Mouse (Mus musculus) hindbrain, embryonic 11.5 days (tissue): ENCODE measurements at regions not wholly inside any gene's neighbourhood (a gene's known extent, or its start where the extent isn't known, plus 50 kb on each side); places are given as distances from the start of the nearest gene placed in this dataset.
A peak's percentile ranks its signal among the peaks of the same experiment; 100 is the strongest.

ENCODE experiments used
- ATAC-seq: fragments of 200-750 bp; cut with Nextera tagmentation; 2 replicates; pipeline ENCODE4 v1.8.0; 2017; ENCODE audit warnings: mild to moderate bottlenecking, moderate TSS enrichment, moderate library complexity; ENCODE audit not compliant: low FRiP score
- DNase-seq: peaks from one replicate; pipeline ENCODE4 v3.0.0-alpha.2; 2015; ENCODE audit warnings: low spot score
- H3K27ac ChIP-seq: fragments of 300-500 bp; sonication (generic); 2 replicates; pipeline ENCODE4 v1.5.1; 2014; ENCODE audit warnings: mild to moderate bottlenecking, low read depth, low read length
- H3K27me3 ChIP-seq: fragments of 300-500 bp; sonication (generic); 2 replicates; pipeline ENCODE4 v1.6.1; 2014; ENCODE audit warnings: mild to moderate bottlenecking, low read length, moderate library complexity, mixed read lengths; ENCODE audit not compliant: control insufficient read depth, insufficient read depth
- H3K36me3 ChIP-seq: fragments of 300-500 bp; sonication (generic); 2 replicates; pipeline ENCODE4 v1.6.1; 2014; ENCODE audit warnings: mild to moderate bottlenecking, low read length, moderate library complexity, mixed read lengths; ENCODE audit not compliant: control insufficient read depth, insufficient read depth
- H3K4me1 ChIP-seq: fragments of 300-500 bp; sonication (generic); replicated peaks from 2 replicates; pipeline ENCODE4 v1.6.1; 2014; ENCODE audit warnings: low read length, mixed read lengths; ENCODE audit not compliant: control insufficient read depth, insufficient read depth
- H3K4me2 ChIP-seq: fragments of 300-500 bp; sonication (generic); replicated peaks from 2 replicates; pipeline ENCODE4 v1.6.1; 2014; ENCODE audit warnings: mild to moderate bottlenecking, low read depth, low read length
- H3K4me3 ChIP-seq: fragments of 300-500 bp; sonication (generic); 2 replicates; pipeline ENCODE4 v1.5.1; 2014; ENCODE audit warnings: low read depth, low read length
- H3K9ac ChIP-seq: fragments of 300-500 bp; sonication (generic); 2 replicates; pipeline ENCODE4 v1.6.1; 2014; ENCODE audit warnings: low read depth, low read length
- H3K9me3 ChIP-seq: fragments of 300-500 bp; sonication (generic); 2 replicates; pipeline ENCODE4 v1.6.1; 2016; ENCODE audit warnings: low read length; ENCODE audit not compliant: control insufficient read depth
- WGBS: fragments of 180-500 bp; shearing (Covaris S2); extraction: QIAGEN DNeasy Blood & Tissue Kit; methylation state at CpG from one replicate; pipeline ENCODE4 v1.1.7; 2014; 5-methylcytosine and 5-hydroxymethylcytosine counted together

- no peak overlapping the region for H3K9ac ChIP-seq
- WGBS = 90% methylated on average over 1 of the region's 1 CpGs
- no peaks in the 10 kb centered on the region for H3K4me1 ChIP-seq
These were observed 514.3 kb downstream of the Tmem38b start for GRCm38 (mm10) chr4:54340106-54340505.

GRCm38 (mm10) chr4:54353657-54354390, 528.0 kb downstream of the Tmem38b start:
- no peaks in the 10 kb centered on the region; the same call in 1 of the 2 replicates for H3K4me1 ChIP-seq
- 66% methylated on average over 8 of the region's 8 CpGs for WGBS
- no peak overlapping the region for H3K9ac ChIP-seq
- H3K27me3 ChIP-seq = no peaks in the 10 kb centered on the region
- peak overlapping the region; percentile 70; the same call in 1 of the 2 replicates for H3K27ac ChIP-seq
- no peak overlapping the region for H3K4me2 ChIP-seq
- peak; percentile 33 for DNase-seq
- H3K4me3 ChIP-seq = no peak overlapping the region
- no peaks in the 10 kb centered on the region for H3K9me3 ChIP-seq
- peak; percentile 43 for ATAC-seq
- no peaks in the 10 kb centered on the region for H3K36me3 ChIP-seq

More at GRCm38 (mm10) chr4:54340106-54340505, 514.3 kb downstream of the Tmem38b start:
- Histone ChIP-seq H3K9me3 (no peaks in the 10 kb centered on the region), H3K27ac (no peak overlapping the region), H3K27me3 (no peaks in the 10 kb centered on the region), H3K36me3 (no peaks in the 10 kb centered on the region), H3K4me2 (no peak overlapping the region), H3K4me3 (no peak overlapping the region)
- no peak for ATAC-seq
- no peak for DNase-seq

GRCm38 (mm10) chr4:54354391-54354726, 528.5 kb downstream of the Tmem38b start:
- WGBS = 27% methylated on average over 4 of the region's 4 CpGs

GRCm38 (mm10) chr4:54355381-54356040, 529.7 kb downstream of the Tmem38b start:
- Histone ChIP-seq H3K27me3 (no peaks in the 10 kb centered on the region), H3K27ac (no peak overlapping the region), H3K4me3 (no peak overlapping the region), H3K4me2 (no peak overlapping the region), H3K9me3 (no peaks in the 10 kb centered on the region), H3K9ac (no peak overlapping the region), H3K4me1 (no peaks in the 10 kb centered on the region; the same call in 1 of the 2 replicates), H3K36me3 (no peaks in the 10 kb centered on the region)
- DNase-seq (no peak), ATAC-seq (no peak)
- 82% methylated on average over 7 of the region's 7 CpGs for WGBS

More at GRCm38 (mm10) chr4:54354391-54354726, 528.5 kb downstream of the Tmem38b start:
- 0 out of 2 replicates have a peak overlapping the region, but pooled peaks have one; percentile 70 for H3K27ac ChIP-seq
- peak; percentile 54 for DNase-seq
- ATAC-seq = peak; percentile 81
- H3K9ac ChIP-seq = no peak overlapping the region
- H3K4me2 ChIP-seq = no peak overlapping the region
- H3K4me3 ChIP-seq = no peak overlapping the region
- H3K4me1 ChIP-seq = no peaks in the 10 kb centered on the region; the same call in 1 of the 2 replicates
- no peaks in the 10 kb centered on the region for H3K27me3 ChIP-seq
- H3K9me3 ChIP-seq = no peaks in the 10 kb centered on the region
- H3K36me3 ChIP-seq = no peaks in the 10 kb centered on the region

GRCm38 (mm10) chr4:54356041-54356427, 530.2 kb downstream of the Tmem38b start:
- Histone ChIP-seq H3K27me3 (no peaks in the 10 kb centered on the region), H3K4me3 (no peak overlapping the region), H3K4me1 (no peaks in the 10 kb centered on the region; the same call in 1 of the 2 replicates), H3K4me2 (no peak overlapping the region), H3K9me3 (no peaks in the 10 kb centered on the region), H3K36me3 (no peaks in the 10 kb centered on the region), H3K27ac (no peak overlapping the region), H3K9ac (no peak overlapping the region)
- DNase-seq (no peak), ATAC-seq (no peak)
- 95% methylated on average over 2 of the region's 2 CpGs for WGBS

GRCm38 (mm10) chr4:54370909-54371308, 545.1 kb downstream of the Tmem38b start:
- no peaks in the 10 kb centered on the region for H3K27me3 ChIP-seq
- 46% methylated on average over 3 of the region's 3 CpGs for WGBS
- H3K4me1 ChIP-seq = peaks cover 10% of the 10 kb centered on the region
- no peaks in the 10 kb centered on the region for H3K36me3 ChIP-seq
- H3K9ac ChIP-seq = no peak overlapping the region
- DNase-seq (no peak), ATAC-seq (no peak)
- no peak overlapping the region for H3K4me2 ChIP-seq
- H3K4me3 ChIP-seq = no peak overlapping the region
- peak overlapping the region; percentile 75 for H3K27ac ChIP-seq
- H3K9me3 ChIP-seq = no peaks in the 10 kb centered on the region

GRCm38 (mm10) chr4:54371418-54371957, 545.6 kb downstream of the Tmem38b start:
- Histone ChIP-seq H3K4me2 (no peak overlapping the region), H3K9me3 (no peaks in the 10 kb centered on the region), H3K9ac (no peak overlapping the region), H3K27me3 (no peaks in the 10 kb centered on the region), H3K4me1 (peaks cover 10% of the 10 kb centered on the region), H3K27ac (peak overlapping the region; percentile 75), H3K4me3 (no peak overlapping the region), H3K36me3 (no peaks in the 10 kb centered on the region)
- ATAC-seq (peak; percentile 83), DNase-seq (peak; percentile 64)
- 17% methylated on average over 7 of the region's 7 CpGs for WGBS

- Histone ChIP-seq H3K9ac (no peak overlapping the region), H3K36me3 (no peaks in the 10 kb centered on the region), H3K4me3 (no peak overlapping the region), H3K27me3 (no peaks in the 10 kb centered on the region), H3K9me3 (no peaks in the 10 kb centered on the region), H3K27ac (peak overlapping the region; percentile 54), H3K4me2 (no peak overlapping the region), H3K4me1 (peaks cover 10% of the 10 kb centered on the region)
- peak; percentile 11; the same call in 1 of the 2 replicates for ATAC-seq
- WGBS = 3% methylated on average over 2 of the region's 2 CpGs
- DNase-seq = peak; percentile 54
These were observed 547.8 kb downstream of the Tmem38b start for GRCm38 (mm10) chr4:54373606-54374005.
